Mouse (Mus musculus) limb, embryonic 12.5 days (tissue): Measurements from ENCODE around the gene Neurl4. TPM values are rescaled to one million over a fixed set of nuclear protein-coding genes. Genes with fewer than 3 reads are reported as not detected.
"Not testable (repeated sequence)": the region's sequence is repeated elsewhere in the genome, so short reads cannot be mapped to it uniquely, and the experiment has no call there.

ENCODE experiments used
- ATAC-seq: fragments of 200-750 bp; cut with Nextera tagmentation; 2 replicates; pipeline ENCODE4 v1.8.0; 2017; ENCODE audit warnings: low read depth, moderate TSS enrichment; ENCODE audit not compliant: insufficient number of reproducible peaks, insufficient read depth, low FRiP score, low TSS enrichment
- H3K27ac ChIP-seq: fragments of 300-500 bp; sonication (generic); 2 replicates; pipeline ENCODE4 v1.5.1; 2016; ENCODE audit warnings: mild to moderate bottlenecking, moderate library complexity
- H3K27me3 ChIP-seq: fragments of 300-500 bp; sonication (generic); 2 replicates; pipeline ENCODE4 v1.6.1; 2016; ENCODE audit warnings: mild to moderate bottlenecking, moderate library complexity
- H3K36me3 ChIP-seq: fragments of 300-500 bp; sonication (generic); 2 replicates; pipeline ENCODE4 v1.6.1; 2016; ENCODE audit warnings: mild to moderate bottlenecking, moderate library complexity
- H3K4me1 ChIP-seq: fragments of 300-500 bp; sonication (generic); replicated peaks from 2 replicates; pipeline ENCODE4 v1.6.1; 2016
- H3K4me2 ChIP-seq: fragments of 300-500 bp; sonication (generic); 2 replicates; pipeline ENCODE4 v1.6.1; 2016; ENCODE audit warnings: mild to moderate bottlenecking, moderate library complexity
- H3K4me3 ChIP-seq: fragments of 300-500 bp; sonication (generic); replicated peaks from 2 replicates; pipeline ENCODE4 v1.5.1; 2016; ENCODE audit warnings: mild to moderate bottlenecking
- H3K9ac ChIP-seq: fragments of 300-500 bp; sonication (generic); replicated peaks from 2 replicates; pipeline ENCODE4 v1.6.1; 2016; ENCODE audit warnings: mild to moderate bottlenecking, moderate library complexity
- H3K9me3 ChIP-seq: fragments of 300-500 bp; sonication (generic); 2 replicates; pipeline ENCODE4 v1.6.1; 2016; ENCODE audit warnings: mild to moderate bottlenecking, moderate library complexity
- WGBS: fragments of 180-500 bp; shearing (Covaris S2); methylation state at CpG from one replicate; pipeline ENCODE4 v1.1.7; 2016; 5-methylcytosine and 5-hydroxymethylcytosine counted together
- polyA plus RNA-seq: library from polyadenylated mRNA; unstranded; fragments of >200 nt; fragmentation: Nextera tagmentation; extraction: Ambion mirVana; gene quantifications from 2 replicates; pipeline ENCODE4 v1.2.1, GENCODE M21; 2016

Neurl4 gene
- polyA plus RNA-seq, 1 experiment from 2014 or later, result 12.7 TPM

DNA sequence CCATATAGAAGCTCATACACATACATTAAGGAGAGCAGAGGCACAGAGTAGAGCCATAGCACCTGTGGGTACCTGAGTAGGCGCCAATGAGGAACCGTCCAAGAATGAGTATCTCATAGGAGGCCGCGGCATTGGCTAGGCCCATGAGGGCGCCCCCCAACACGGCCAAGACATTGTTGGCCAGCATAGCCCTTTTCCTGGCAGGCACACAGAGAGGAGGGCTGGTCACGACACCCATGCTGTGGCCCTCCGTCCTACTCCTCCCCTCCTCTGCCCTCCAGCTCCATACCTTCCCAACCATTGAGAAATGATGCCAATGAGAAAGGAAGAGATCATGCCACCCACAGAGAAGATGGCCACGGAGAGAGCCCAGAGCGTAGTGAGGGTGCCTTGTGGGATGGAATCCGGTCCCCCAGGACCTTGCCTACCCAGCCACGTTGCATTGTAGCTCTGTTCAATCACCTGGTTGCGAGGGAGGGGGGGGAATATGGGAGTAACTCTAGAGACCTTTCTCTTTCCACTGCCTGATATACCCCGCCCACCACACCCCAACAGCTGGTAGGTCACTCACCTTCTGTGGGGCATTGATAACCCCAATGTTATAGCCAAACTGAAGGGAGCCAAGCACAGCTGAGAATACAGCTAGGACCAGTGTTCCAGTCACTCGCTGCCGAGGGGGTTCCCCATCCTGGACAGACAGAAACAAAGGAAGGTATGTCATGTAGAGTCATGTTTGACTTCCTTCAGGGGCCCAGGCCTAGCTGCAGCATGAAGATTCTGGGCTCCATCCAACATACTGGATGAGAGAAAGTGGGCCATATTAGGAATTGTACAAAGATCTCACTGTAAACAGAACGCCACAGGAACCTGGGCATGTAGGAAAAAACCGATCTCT, 45.4 kb downstream of the Neurl4 start:
- H3K36me3 ChIP-seq, result peaks cover 51% of the 10 kb centered on the region
- ATAC-seq, result no peak
- H3K27me3 ChIP-seq, result no peaks in the 10 kb centered on the region
- H3K27ac ChIP-seq, result peak overlapping the region; percentile 96; the same call in 1 of the 2 replicates
- peak overlapping the region; percentile 57 for H3K4me3 ChIP-seq
- 89% methylated on average over 18 of the region's 18 CpGs for WGBS
- H3K4me1 ChIP-seq, result peaks cover 27% of the 10 kb centered on the region
- H3K9ac ChIP-seq, result peak overlapping the region; percentile 74; the same call in 1 of the 2 replicates
- H3K9me3 ChIP-seq, result no peaks in the 10 kb centered on the region
- H3K4me2 ChIP-seq, result peak overlapping the region; percentile 80

DNA sequence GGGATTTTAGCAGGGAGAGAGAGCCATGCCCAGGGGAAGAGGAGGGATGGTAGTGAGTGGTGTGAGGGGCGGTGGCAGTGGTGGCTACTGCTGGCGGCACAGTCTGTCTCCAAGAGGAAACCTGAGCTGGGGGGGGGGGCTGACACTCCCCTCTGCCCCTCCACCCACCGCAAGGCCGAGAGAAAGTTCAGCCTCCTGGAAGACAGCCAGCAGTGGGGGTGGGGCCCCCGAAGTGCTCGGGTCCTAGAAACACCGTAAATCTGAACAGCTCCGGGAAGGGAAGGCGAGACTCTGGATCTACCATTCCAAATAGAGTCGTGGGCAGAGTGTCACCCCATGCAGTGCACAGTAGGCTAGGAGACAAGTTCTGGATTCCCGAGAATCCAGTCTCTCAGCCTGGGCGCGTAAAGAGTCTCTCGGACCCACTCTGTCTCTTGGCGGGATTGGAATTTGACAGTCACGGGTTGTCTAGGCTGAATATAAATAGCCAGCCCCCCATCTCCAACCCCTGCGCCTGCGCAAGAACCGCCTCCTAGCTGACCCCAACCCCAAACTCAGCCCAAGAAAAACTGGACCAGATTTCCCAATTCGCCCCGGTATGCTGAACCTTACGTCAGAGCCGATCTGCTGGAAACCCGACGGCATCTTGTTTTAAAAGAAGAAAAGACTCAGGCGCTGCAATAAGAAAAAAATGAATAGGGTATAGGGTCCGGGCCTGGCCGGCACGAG, 46.6 kb downstream of the Neurl4 start:
- H3K4me2 ChIP-seq, result peak overlapping the region; percentile 80
- H3K4me1 ChIP-seq, result peaks cover 24% of the 10 kb centered on the region
- H3K27me3 ChIP-seq, result no peaks in the 10 kb centered on the region
- peak overlapping the region; percentile 96 for H3K27ac ChIP-seq
- H3K9me3 ChIP-seq, result no peaks in the 10 kb centered on the region
- peaks cover 39% of the 10 kb centered on the region for H3K36me3 ChIP-seq
- under 1% methylated on average over 29 of the region's 29 CpGs for WGBS
- peak overlapping the region; percentile 57 for H3K4me3 ChIP-seq
- peak; percentile 38 for ATAC-seq
- peak overlapping the region; percentile 74 for H3K9ac ChIP-seq

DNA sequence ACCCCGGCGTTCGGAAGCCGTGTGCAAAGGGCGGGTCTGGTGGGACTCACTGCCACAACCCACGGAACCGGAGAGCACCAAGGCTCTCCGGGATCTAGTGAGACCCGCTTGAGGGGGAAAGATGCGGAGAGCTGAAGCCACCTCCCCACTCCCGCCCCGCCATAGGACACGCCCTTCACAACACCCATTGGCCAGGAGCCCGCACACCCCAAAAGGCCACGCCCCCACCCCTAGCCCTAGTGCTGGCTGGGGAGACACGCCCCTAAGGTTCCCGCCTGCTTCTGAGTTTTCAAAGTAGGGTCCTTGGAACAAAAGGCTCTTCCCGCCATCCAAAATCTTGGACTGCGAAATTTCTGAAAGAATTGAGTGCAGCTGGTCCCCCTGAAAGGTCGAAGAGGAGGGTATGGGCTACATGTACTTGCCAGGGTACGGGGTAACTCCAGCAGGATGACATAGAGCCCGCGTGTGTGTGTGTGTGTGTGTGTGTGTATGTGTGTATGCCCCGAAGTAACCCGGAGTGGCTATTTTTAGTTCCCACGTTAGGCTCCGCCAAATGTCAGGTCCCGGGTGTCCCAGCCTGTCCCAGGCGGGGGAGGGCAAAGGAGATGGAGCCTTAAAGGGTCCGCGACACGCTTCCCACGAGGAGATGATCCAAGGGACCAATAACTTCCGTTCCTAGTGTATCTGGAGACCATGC, 47.3 kb downstream of the Neurl4 start, which contains the start of gene Slc2a4:
TSS of gene Slc2a4 (minus strand) at position 123 of the 697 bp plus-strand sequence.
- Histone ChIP-seq H3K36me3 (peaks cover 32% of the 10 kb centered on the region), H3K4me1 (peaks cover 24% of the 10 kb centered on the region), H3K9me3 (no peaks in the 10 kb centered on the region), H3K27ac (peak within 1 kb of the TSS; percentile 96), H3K27me3 (no peaks in the 10 kb centered on the region), H3K9ac (peak within 1 kb of the TSS; percentile 74), H3K4me3 (peak within 1 kb of the TSS; percentile 57), H3K4me2 (peak within 1 kb of the TSS; percentile 80)
- peak; percentile 93 for ATAC-seq
- under 1% methylated on average over 34 of the region's 34 CpGs for WGBS

DNA sequence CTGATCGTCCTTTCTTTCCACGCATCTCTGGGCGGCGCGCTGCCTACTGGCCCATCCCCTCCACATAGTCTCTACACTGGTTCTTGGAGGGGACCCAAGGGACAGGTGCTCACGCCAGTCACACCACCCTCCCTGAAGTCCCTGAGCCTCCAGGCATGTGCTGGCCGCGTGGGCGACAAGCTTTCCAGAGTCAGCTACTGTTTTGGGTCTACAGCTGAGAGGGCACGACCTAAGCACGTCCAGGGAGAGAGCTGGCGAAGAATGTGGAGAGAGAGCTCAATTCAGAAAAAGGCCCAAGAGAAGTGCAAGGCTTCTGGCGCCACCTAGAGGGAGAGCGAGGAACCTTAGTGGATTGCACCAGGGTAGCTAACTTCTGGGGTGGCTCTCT, 47.9 kb downstream of the Neurl4 start:
- peak overlapping the region; percentile 96 for H3K27ac ChIP-seq
- H3K36me3 ChIP-seq, result peaks cover 27% of the 10 kb centered on the region
- WGBS, result 0% methylated on average over 14 of the region's 14 CpGs
- ATAC-seq, result peak; percentile 49
- H3K9me3 ChIP-seq, result no peaks in the 10 kb centered on the region
- peak overlapping the region; percentile 74 for H3K9ac ChIP-seq
- H3K27me3 ChIP-seq, result no peaks in the 10 kb centered on the region
- peaks cover 24% of the 10 kb centered on the region for H3K4me1 ChIP-seq
- peak overlapping the region; percentile 57 for H3K4me3 ChIP-seq
- peak overlapping the region; percentile 80 for H3K4me2 ChIP-seq

DNA sequence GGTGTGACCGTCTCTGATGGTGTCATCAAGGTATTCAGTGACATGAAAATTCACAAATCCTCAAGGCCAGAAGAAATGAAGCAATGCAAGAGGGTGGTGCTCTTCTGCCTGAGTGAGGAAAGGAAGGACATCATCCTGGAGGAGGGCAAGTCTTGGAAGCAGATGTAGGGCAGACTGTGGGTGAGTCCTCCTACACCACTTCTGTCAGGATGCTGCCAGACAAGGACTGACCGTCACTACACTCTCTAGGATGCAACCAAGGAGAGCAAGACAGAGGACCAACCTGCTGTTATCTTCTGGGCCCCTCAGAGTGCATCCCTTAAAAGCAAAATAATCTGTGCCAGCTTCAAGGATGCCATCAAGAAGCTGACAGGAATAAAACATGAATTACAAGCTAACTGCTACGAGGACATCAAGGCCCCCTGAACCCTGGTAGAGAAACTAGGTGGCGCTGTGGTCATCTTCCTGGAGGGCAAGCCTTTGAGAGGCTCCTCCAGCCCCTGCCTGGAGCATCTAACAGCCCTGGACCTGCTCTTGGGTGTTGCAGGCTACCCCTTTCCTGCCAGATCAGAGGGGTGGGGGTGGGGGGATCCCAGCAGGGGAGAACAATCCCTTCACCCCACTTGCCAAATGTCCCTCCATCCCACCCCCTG, 50.1 kb downstream of the Neurl4 start:
- ATAC-seq, result no peak
- no peak overlapping the region for H3K4me2 ChIP-seq
- 45% methylated on average over 4 of the region's 4 CpGs for WGBS
- H3K27ac ChIP-seq, result no peak overlapping the region
- no peaks in the 10 kb centered on the region; the same call in 1 of the 2 replicates for H3K27me3 ChIP-seq
- peaks cover 6% of the 10 kb centered on the region for H3K36me3 ChIP-seq
- H3K9me3 ChIP-seq, result no peaks in the 10 kb centered on the region
- H3K9ac ChIP-seq, result no peak overlapping the region
- no peak overlapping the region for H3K4me3 ChIP-seq
- H3K4me1 ChIP-seq, result peaks cover 19% of the 10 kb centered on the region

DNA sequence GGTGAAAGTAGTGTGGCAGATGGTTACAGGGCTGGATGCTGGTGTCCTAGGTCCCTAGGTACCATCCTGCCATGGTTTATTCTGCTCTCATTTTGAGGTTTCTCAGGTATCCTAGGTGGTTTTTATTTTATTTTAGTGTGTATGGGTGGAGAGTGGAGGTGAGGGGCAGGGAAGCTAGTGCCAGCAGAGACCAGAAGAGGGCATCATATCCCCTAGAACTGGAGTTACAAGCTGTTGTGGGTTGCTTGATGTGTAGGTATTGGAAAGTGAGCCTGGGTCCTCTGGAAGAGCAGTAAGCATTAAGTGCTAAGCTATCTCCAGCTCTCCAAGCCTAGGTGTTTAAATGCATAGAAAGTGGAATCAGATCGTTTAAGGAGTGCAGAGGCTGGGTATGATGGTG, 51.4 kb downstream of the Neurl4 start:
- Histone ChIP-seq H3K36me3 (no peaks in the 10 kb centered on the region), H3K4me1 (peaks cover 6% of the 10 kb centered on the region; the same call in 1 of the 2 replicates), H3K9me3 (no peaks in the 10 kb centered on the region), H3K27me3 (no peaks in the 10 kb centered on the region; the same call in 1 of the 2 replicates), H3K4me2 (no peak overlapping the region), H3K27ac (no peak overlapping the region), H3K9ac (no peak overlapping the region), H3K4me3 (no peak overlapping the region)
- 60% methylated on average over 1 of the region's 1 CpGs for WGBS
- ATAC-seq, result no peak

DNA sequence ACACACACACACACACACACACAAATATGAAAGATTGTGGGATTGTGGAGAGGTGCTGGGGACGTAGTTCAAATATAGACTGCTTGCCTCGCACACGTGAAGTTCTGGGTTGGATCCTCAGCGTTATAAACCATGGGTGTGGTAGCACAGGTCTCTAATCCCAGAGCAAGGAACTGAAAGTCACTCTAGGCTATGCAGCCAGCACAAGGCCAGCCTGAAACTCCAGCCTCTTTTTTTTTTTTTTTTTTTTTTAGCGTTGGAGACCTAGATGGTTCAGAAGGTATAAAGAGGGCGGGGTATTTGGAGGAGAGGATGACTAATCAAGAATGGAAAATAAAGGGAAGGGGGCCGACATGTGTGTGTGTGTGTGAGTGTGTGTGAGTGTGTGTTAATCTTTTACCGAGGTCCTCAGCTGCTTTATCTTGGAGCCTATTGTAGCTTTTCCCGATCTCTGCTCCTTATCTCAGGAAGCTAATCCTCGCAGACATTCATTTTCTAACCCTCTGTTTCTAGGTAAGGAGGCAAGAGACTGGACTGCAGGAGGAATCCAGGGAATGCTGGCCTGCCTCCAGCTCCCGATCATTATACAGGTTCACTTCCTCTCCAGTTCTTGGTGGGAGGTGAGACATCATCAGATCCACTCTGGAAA, 52.5 kb downstream of the Neurl4 start:
- Histone ChIP-seq H3K27ac (no peak overlapping the region), H3K27me3 (peaks cover 2% of the 10 kb centered on the region; the same call in 1 of the 2 replicates), H3K9me3 (no peaks in the 10 kb centered on the region), H3K4me1 (0 out of 2 replicates have a peak, but pooled peaks cover 4% of the 10 kb centered on the region), H3K9ac (no peak overlapping the region), H3K36me3 (no peaks in the 10 kb centered on the region), H3K4me2 (no peak overlapping the region), H3K4me3 (no peak overlapping the region)
- no peak for ATAC-seq
- 72% methylated on average over 11 of the region's 11 CpGs for WGBS

DNA sequence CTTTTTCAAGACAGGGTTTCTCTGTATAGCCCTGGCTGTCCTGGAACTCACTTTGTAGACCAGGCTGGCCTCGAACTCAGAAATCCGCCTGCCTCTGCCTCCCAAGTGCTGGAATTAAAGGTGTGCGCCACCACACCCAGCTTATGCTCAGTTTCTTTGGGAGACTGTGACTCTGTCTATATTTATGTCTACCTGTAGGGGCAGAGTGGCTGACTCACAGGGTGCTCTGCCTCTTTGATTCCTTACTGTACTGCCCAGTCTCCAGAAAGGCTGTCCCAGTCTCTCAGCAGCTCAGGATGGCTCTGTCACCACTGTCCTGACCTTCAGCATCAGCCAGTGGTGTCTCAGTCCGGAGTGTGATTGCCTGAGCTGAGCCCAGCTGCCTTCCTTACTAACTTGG, 54.7 kb downstream of the Neurl4 start:
- 82% methylated on average over 4 of the region's 4 CpGs for WGBS
- not testable (repeated sequence) for H3K4me2 ChIP-seq, H3K9ac ChIP-seq, ATAC-seq, H3K4me1 ChIP-seq, H3K9me3 ChIP-seq, H3K36me3 ChIP-seq, H3K27ac ChIP-seq, H3K4me3 ChIP-seq
- H3K27me3 ChIP-seq, result peaks cover 12% of the 10 kb centered on the region; the same call in 1 of the 2 replicates

DNA sequence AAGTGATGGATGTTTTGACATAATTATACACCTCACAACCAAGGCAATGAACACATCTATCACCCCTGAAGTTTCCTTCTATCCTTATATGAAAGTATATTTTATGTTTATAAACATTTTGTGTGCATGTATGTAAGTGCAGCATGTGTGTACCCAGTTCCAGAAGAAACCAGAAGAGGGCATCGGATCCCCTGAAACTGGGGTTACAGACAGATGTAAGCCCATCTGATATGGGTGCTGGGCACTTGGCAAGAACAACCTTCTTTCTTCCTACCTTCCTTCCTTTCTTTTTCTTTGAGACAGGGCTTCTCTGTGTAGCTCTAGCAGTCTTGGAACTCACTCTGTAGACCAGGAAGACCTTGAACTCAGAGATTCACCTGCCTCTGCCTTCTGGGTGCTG, 55.3 kb downstream of the Neurl4 start:
- Histone ChIP-seq H3K27ac (no peak overlapping the region), H3K27me3 (peaks cover 18% of the 10 kb centered on the region), H3K4me3 (no peak overlapping the region), H3K36me3 (no peaks in the 10 kb centered on the region), H3K4me1 (no peaks in the 10 kb centered on the region), H3K9ac (no peak overlapping the region), H3K4me2 (no peak overlapping the region), H3K9me3 (no peaks in the 10 kb centered on the region)
- WGBS, result 67% methylated on average over 1 of the region's 1 CpGs
- ATAC-seq, result no peak

DNA sequence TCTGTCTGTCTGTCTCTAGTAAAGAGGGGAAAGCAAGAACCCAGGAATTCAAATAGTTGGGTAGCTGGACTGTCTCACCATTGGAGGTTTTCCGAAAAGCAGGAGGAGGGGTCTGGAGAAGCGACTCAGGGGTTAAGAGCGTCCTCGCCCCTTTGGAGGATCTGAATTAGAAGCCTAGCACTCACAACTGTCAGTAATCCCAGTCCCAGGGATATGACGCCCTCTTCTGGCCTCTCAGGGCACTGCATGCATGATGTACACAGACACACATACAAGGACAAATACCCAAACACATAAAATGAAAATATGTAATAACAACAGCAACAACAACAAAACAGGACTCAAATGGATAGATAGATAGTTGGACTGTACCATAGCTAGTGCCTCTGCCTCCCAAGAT, 59.7 kb downstream of the Neurl4 start:
- no peak overlapping the region for H3K9ac ChIP-seq
- H3K4me3 ChIP-seq, result no peak overlapping the region
- H3K4me2 ChIP-seq, result no peak overlapping the region
- H3K4me1 ChIP-seq, result peaks cover 7% of the 10 kb centered on the region; the same call in 1 of the 2 replicates
- no peaks in the 10 kb centered on the region for H3K36me3 ChIP-seq
- no peaks in the 10 kb centered on the region for H3K9me3 ChIP-seq
- no peak for ATAC-seq
- peaks cover 61% of the 10 kb centered on the region for H3K27me3 ChIP-seq
- no peak overlapping the region for H3K27ac ChIP-seq
- 34% methylated on average over 5 of the region's 5 CpGs for WGBS
